Mouse (Mus musculus): ENCODE results near the gene Ldah. TPM values are rescaled to one million over a fixed set of nuclear protein-coding genes. Genes with fewer than 3 reads are reported as not detected.

Ldah gene
- 16.1 and 16.9 TPM in 2 replicates for polyA plus RNA-seq (2012; rRNA removed)

DNA sequence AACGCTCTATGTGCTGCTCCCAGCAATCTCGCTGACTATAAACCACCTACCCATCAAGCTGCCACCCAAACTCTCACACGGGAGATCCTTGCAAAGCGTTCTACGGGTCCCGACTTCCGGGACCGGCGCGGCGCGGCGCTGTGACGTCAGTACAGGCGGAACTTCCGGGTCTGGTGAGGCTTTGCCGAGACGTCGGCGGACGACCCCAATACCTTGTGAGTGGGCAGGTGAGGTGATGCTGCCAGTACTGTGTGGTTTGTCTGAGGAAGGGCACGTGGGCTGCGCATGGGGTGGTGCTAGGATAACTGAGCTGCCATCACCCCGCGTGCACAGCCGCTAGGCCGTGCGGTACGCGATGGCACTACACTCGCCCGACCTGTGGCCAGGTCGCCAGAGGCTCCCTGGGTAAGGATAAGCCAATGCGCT lies at the start of gene Ldah:
Gene Ldah (plus strand): TSS at position 130 of the 426 bp plus-strand sequence.

GRCm38 (mm10) chr12:8301841-8302431 lies 94.0 kb downstream of the Ldah start, which contains the start of gene Gdf7:
Gene Gdf7, minus strand, starts transcription at chr12:8301954.

GRCm38 (mm10) chr12:8313270-8313771 lies 105.4 kb downstream of the Ldah start, which contains the start of gene Hs1bp3:
Gene Hs1bp3, plus strand, starts transcription at chr12:8313432.

Other genes with a start within 250 kb of the Ldah start
- gene Apob, start 230.5 kb upstream of the Ldah start, polyA plus RNA-seq (2012; rRNA removed): 0.18 and 0.21 TPM in 2 replicates
- gene Gdf7, start 93.8 kb downstream of the Ldah start, polyA plus RNA-seq (2012; rRNA removed): 8.3 and 23.2 TPM in 2 replicates
- 29.9 and 31.3 TPM in 2 replicates for gene Hs1bp3, start 105.3 kb downstream of the Ldah start, polyA plus RNA-seq (2012; rRNA removed)

Data from ovary, adult 2 months (tissue).